18 mouse cellular contexts compared by ENCODE assay signal in genomic region chr11:62263599-62263998, GRCm38 (mm10). TPM values are rescaled to one million over a fixed set of nuclear protein-coding genes. Genes with fewer than 3 reads are reported as not detected.
DNase-seq lines count a peak whose midpoint lies in the region; ATAC-seq and TF ChIP-seq lines count a peak whose summit lies in the region.
"Had no signal": no experiment of that assay in that cellular context is flagged by ENCODE, and none has a peak within 500 bp of the region (broad histone marks: within the 10 kb centered on the region; RNA-seq: fewer than 3 reads in every experiment).

No protein-coding gene starts in this region.

- peak; percentile 66 for ATAC-seq in hindbrain, postnatal 0 days
- ATAC-seq in hindbrain, embryonic 12.5 days (ENCODE audit: low FRiP score) = no peak
- ATAC-seq in megakaryocyte progenitor cell, adult 5-6 weeks (replicated peaks; ENCODE audit: poor library complexity) = no peak
- ATAC-seq: Patski had no signal

- no peaks in the 10 kb centered on the region for H3K9me3 ChIP-seq in hindbrain, postnatal 0 days (ENCODE audit: low read length)
- no peaks in the 10 kb centered on the region for H3K9me3 ChIP-seq in hindbrain, embryonic 12.5 days (replicated peaks)
- H3K9me3 ChIP-seq: heart, embryonic 13.5 days had no signal

- 50% methylated on average over 7 of the region's 7 CpGs for WGBS in hindbrain, postnatal 0 days
- 72% methylated on average over 7 of the region's 7 CpGs for WGBS in hindbrain, embryonic 12.5 days
- WGBS in lung, adult 2 months = 47% methylated on average over 7 of the region's 7 CpGs

- DNase-seq in cerebellum, postnatal 10 days = peak; percentile 38 to 64
- DNase-seq in cerebellum, adult 8-10 months = no peak
- DNase-seq in hindbrain, postnatal 0 days (ENCODE audit: low spot score) = peak; percentile 68
- peak; percentile 49 for DNase-seq in lung, postnatal 10 days
- no peak for DNase-seq in lung, adult 2 months
- peak; percentile 55 for DNase-seq in Muller cell, postnatal 12 days (ENCODE audit: inconsistent ontology term)
- DNase-seq: adrenal gland, adult 8-10 months; cerebellum, adult 11 months; cerebellum, postnatal 25 days; embryo, embryonic 11 days; gastrocnemius, postnatal 10 days; heart, adult 18-20 months; thymus, adult 2 months had no signal

- H3K4me2 ChIP-seq in hindbrain, postnatal 0 days (ENCODE audit: low read depth, low read length) = no peak overlapping the region
- H3K4me2 ChIP-seq in hindbrain, embryonic 12.5 days (replicated peaks) = no peak overlapping the region
- H3K4me2 ChIP-seq: heart, embryonic 13.5 days had no signal

- no peak overlapping the region for H3K9ac ChIP-seq in hindbrain, postnatal 0 days (replicated peaks; ENCODE audit: low read length)
- no peak overlapping the region for H3K9ac ChIP-seq in hindbrain, embryonic 12.5 days
- H3K9ac ChIP-seq: heart, embryonic 13.5 days had no signal

- no peak overlapping the region for H3K4me3 ChIP-seq in hindbrain, postnatal 0 days (ENCODE audit: low read length)
- H3K4me3 ChIP-seq in hindbrain, embryonic 12.5 days = no peak overlapping the region
- no peak overlapping the region for H3K4me3 ChIP-seq in lung, adult 2 months (replicated peaks; ENCODE audit: extremely low read depth, low read depth, low read length)
- H3K4me3 ChIP-seq: heart, embryonic 13.5 days had no signal

- 0 out of 2 replicates have a peak overlapping the region, but pooled peaks have one; percentile 15 for H3K27ac ChIP-seq in hindbrain, postnatal 0 days
- no peak overlapping the region for H3K27ac ChIP-seq in hindbrain, embryonic 12.5 days
- H3K27ac ChIP-seq: heart, embryonic 13.5 days had no signal

- no peaks in the 10 kb centered on the region for H3K36me3 ChIP-seq in hindbrain, postnatal 0 days (ENCODE audit: insufficient read depth, low read length)
- H3K36me3 ChIP-seq in hindbrain, embryonic 12.5 days = no peaks in the 10 kb centered on the region
- H3K36me3 ChIP-seq: heart, embryonic 13.5 days had no signal

- no peak for TF ChIP-seq CTCF in hindbrain, postnatal 0 days (IDR thresholded peaks at IDR 0.05; ENCODE audit: low read depth)
- no peak for TF ChIP-seq CTCF in lung, adult 2 months (IDR thresholded peaks at IDR 0.05; ENCODE audit: insufficient read depth, low read length)

- no peak for TF ChIP-seq POLR2A in lung, adult 2 months (IDR thresholded peaks at IDR 0.05; ENCODE audit: borderline replicate concordance, extremely low read depth, low read depth, low read length)

- no peaks in the 10 kb centered on the region for H3K27me3 ChIP-seq in hindbrain, postnatal 0 days (ENCODE audit: insufficient read depth, low read length)
- no peaks in the 10 kb centered on the region for H3K27me3 ChIP-seq in hindbrain, embryonic 12.5 days
- H3K27me3 ChIP-seq: Patski had no signal

- no peaks in the 10 kb centered on the region for H3K4me1 ChIP-seq in hindbrain, postnatal 0 days (ENCODE audit: insufficient read depth, low read length)
- peaks cover 38% of the 10 kb centered on the region for H3K4me1 ChIP-seq in hindbrain, embryonic 12.5 days
- H3K4me1 ChIP-seq in lung, adult 2 months (ENCODE audit: control insufficient read depth, insufficient read depth, low read length) = 0 out of 2 replicates have a peak, but pooled peaks cover 3% of the 10 kb centered on the region

RNA-seq across cellular contexts. Expression of gene Adora2b, which starts 14.8 kb away (rescaled TPM):
- 8.2 and 12.4 TPM in 2 replicates for total RNA-seq in hindbrain, postnatal 0 days (2014; rRNA removed)
- polyA plus RNA-seq in hindbrain, postnatal 0 days (2015; fragmentation: Nextera tagmentation; extraction: Ambion mirVana) = 10.4 and 11.6 TPM in 2 replicates
- 5.1 and 6.2 TPM in 2 replicates for polyA plus RNA-seq in hindbrain, embryonic 12.5 days (2016; fragmentation: Nextera tagmentation; extraction: Ambion mirVana)
- polyA plus RNA-seq in lung, adult 2 months (2012; rRNA removed) = 17.3 and 24.6 TPM in 2 replicates
- total RNA-seq in megakaryocyte progenitor cell, adult 5-6 weeks (2015) = 0.42 and 1.1 TPM in 2 replicates
- 0.27 and 0.50 TPM in 2 replicates for total RNA-seq in megakaryocyte progenitor cell, adult 5-6 weeks (2017)
- total RNA-seq: liver, adult 2 months had no signal

RNA-seq across cellular contexts. Expression of gene Zswim7, which starts 17.6 kb away (rescaled TPM):
- 9.3 and 21.5 TPM in 2 replicates for total RNA-seq in hindbrain, postnatal 0 days (2014; rRNA removed)
- 27.5 and 27.8 TPM in 2 replicates for polyA plus RNA-seq in hindbrain, postnatal 0 days (2015; fragmentation: Nextera tagmentation; extraction: Ambion mirVana)
- polyA plus RNA-seq in hindbrain, embryonic 12.5 days (2016; fragmentation: Nextera tagmentation; extraction: Ambion mirVana) = 17.1 TPM in 2 replicates
- polyA plus RNA-seq in lung, adult 2 months (2012; rRNA removed) = 3.3 and 6.9 TPM in 2 replicates
- 7.4 and 8.9 TPM in 2 replicates for total RNA-seq in megakaryocyte progenitor cell, adult 5-6 weeks (2015)
- 5.1 and 9.3 TPM in 2 replicates for total RNA-seq in megakaryocyte progenitor cell, adult 5-6 weeks (2017)

RNA-seq across cellular contexts. Expression of gene Ttc19, which starts 17.7 kb away (rescaled TPM):
- 33.8 and 39.0 TPM in 2 replicates for total RNA-seq in hindbrain, postnatal 0 days (2014; rRNA removed)
- polyA plus RNA-seq in hindbrain, postnatal 0 days (2015; fragmentation: Nextera tagmentation; extraction: Ambion mirVana) = 43.2 and 43.6 TPM in 2 replicates
- polyA plus RNA-seq in hindbrain, embryonic 12.5 days (2016; fragmentation: Nextera tagmentation; extraction: Ambion mirVana) = 33.8 and 36.1 TPM in 2 replicates
- 3.7 and 6.2 TPM in 2 replicates for polyA plus RNA-seq in lung, adult 2 months (2012; rRNA removed)
- total RNA-seq in megakaryocyte progenitor cell, adult 5-6 weeks (2015) = 7.1 and 8.5 TPM in 2 replicates
- 12.2 and 14.0 TPM in 2 replicates for total RNA-seq in megakaryocyte progenitor cell, adult 5-6 weeks (2017)

Comparison
In these comparisons a context has a peak if more than half of its experiments do, and no peak if none do; other contexts are left out.
1. DNase-seq: peak in cerebellum, postnatal 10 days (2 of 2), hindbrain, postnatal 0 days (single experiment), lung, postnatal 10 days (single experiment) and Muller cell, postnatal 12 days (single experiment); none in cerebellum, adult 8-10 months (single experiment) and lung, adult 2 months (single experiment).